Mouse (Mus musculus) E14TG2a.4 (cell line): ENCODE measurements at regions not wholly inside any gene's neighbourhood (a gene's known extent, or its start where the extent isn't known, plus 50 kb on each side); places are given as distances from the start of the nearest gene placed in this dataset.

Experiments
- CTCF ChIP-seq: conservative IDR thresholded peaks from 2 replicates; pipeline ENCODE4 v1.5.1; 2014; ENCODE audit warnings: low read length
- NANOG ChIP-seq: IDR thresholded peaks from 2 replicates; pipeline ENCODE4 v1.6.1; 2014; ENCODE audit warnings: borderline replicate concordance, low read length, mixed read lengths
- POU5F1 ChIP-seq: IDR thresholded peaks from 2 replicates; pipeline ENCODE4 v1.6.1; 2014; ENCODE audit warnings: low read length, borderline replicate concordance

GRCm38 (mm10) chr2:178692231-178692630 lies 261.9 kb downstream of the Cdh26 start:
- TF ChIP-seq CTCF: no peak
- TF ChIP-seq POU5F1: no peak
- no peak for TF ChIP-seq NANOG
